Mouse (Mus musculus) CD4-positive, CD25-positive, alpha-beta regulatory T cell, adult 2 months (primary cell): ENCODE results near the gene Plekhm3.

Experiments used
- DNase-seq: peaks from one replicate; pipeline ENCODE4 v3.0.0-alpha.2; 2012; ENCODE audit warnings: low read depth, low spot score

Gene Plekhm3

DNA sequence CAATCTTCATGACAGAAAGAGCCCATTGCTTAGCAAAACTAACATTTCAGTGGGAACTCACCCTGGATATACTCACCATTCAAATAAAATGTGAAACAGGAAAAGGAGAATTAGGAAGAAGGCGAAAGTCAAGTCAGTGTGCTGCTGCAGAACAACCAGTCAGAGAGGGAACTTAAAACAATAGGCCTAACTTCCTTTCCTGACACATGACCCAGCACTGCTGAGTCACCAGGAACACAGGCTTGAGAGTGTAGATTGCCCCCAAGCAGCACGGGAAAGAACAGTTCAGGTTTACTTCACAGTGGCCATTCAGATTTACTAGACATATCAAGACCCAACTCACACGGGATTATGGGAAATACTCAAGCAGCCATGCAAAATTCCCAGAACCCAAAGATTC, 80.3 kb downstream of the Plekhm3 start:
- no peak for DNase-seq

DNA sequence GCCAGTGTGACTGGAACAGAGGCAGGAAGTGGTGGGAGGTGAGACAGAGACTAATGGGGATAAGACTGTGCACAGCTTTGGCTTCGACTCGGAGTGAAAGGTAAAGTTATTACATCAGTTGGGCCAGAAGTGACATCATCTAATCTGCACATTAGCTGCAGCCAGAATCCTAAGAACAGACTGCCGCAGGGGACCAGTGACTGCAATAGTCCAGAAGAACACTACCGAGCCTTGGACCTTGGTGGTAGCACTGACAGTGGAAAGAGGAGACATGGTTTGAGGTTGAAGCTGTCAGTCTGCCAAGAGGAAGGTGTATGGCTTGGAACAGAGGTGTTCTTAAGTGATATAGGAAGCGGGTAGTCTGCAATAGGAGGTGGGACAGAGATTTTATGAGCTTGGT, 80.9 kb downstream of the Plekhm3 start:
- no peak for DNase-seq

GRCm38 (mm10) chr1:64875156-64875555, 81.5 kb downstream of the Plekhm3 start:
- DNase-seq: no peak

- DNase-seq: no peak
Observed at GRCm38 (mm10) chr1:64871956-64872355, 84.7 kb downstream of the Plekhm3 start.

GRCm38 (mm10) chr1:64867684-64868083, 88.9 kb downstream of the Plekhm3 start:
- no peak for DNase-seq

GRCm38 (mm10) chr1:64866140-64866539, 90.5 kb downstream of the Plekhm3 start:
- no peak for DNase-seq

DNA sequence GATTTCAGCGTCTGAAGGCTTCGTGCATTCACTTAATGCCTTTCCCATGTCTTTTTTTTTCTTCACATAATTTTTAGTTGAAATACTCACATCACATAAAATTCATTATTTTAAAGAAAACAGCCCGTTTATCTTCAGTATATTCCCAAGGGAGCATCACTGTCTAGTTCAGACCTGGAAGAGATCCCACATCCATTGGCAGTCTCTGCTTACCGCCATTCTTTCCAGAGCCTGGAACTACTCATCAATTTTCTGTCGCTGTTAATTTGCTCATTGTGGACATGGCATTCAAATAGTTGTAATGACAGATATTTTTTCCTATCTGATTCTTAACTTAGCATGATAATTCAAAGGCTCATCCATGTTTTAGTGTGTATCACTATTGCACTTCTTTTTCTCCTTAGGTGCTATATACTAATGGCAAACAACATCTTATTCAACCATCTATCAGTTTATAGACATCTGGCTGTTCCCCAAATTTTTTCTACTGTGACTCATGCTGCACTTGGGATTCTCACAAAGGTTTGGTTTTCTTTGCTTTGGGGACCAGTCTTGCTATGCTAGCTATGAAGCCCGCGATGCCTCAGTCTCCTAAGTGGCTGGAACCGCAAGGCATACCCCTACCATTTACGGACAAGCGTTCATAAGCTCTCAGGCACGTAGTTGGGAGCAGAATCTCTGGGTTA, 96.2 kb downstream of the Plekhm3 start:
- no peak for DNase-seq

DNA sequence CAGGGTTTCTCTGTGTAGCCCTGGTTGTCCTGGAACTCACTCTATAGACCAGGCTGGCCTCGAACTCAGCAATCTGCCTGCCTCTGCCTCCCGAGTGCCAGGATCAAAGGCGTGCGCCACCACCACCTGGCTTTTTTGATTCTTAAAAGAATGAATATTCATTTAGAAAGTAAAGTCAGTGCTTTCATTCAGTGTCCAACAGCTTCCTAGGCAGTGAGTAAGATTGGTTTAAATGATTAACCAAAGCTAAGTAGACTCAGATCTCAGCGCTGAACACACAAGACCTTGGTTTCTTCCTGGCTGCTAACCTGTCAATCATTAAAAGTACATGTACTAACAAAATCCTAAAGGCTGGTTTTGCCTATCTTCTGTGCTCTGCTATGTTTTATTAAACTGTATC, 96.8 kb downstream of the Plekhm3 start:
- no peak for DNase-seq

- no peak for DNase-seq
Observed at GRCm38 (mm10) chr1:64854835-64855234, 101.8 kb downstream of the Plekhm3 start.

- DNase-seq: no peak
Observed at GRCm38 (mm10) chr1:64853738-64854730, 102.6 kb downstream of the Plekhm3 start.

- DNase-seq: no peak
Observed at GRCm38 (mm10) chr1:64853244-64853643, 103.4 kb downstream of the Plekhm3 start.

GRCm38 (mm10) chr1:64852272-64852671, 104.4 kb downstream of the Plekhm3 start:
- DNase-seq: no peak

DNA sequence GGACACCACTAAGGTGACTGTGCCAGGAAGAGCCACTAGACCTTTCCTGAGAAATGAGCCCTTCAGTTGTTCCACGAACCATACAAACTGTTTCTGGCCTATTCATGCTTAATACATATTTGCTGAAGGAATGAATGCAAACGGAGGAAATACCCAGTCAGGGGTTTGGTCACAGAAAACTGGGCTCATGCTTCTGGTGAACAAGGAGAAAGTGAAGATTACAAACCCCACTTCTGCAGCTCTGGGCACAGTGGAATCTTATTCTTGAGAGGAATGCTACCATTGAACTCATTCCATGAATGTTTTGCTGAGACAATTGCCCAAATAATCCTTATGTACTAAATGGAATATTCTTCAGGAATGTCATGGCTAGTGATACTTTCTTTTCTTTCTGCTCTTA, 106.3 kb downstream of the Plekhm3 start:
- DNase-seq: no peak

DNA sequence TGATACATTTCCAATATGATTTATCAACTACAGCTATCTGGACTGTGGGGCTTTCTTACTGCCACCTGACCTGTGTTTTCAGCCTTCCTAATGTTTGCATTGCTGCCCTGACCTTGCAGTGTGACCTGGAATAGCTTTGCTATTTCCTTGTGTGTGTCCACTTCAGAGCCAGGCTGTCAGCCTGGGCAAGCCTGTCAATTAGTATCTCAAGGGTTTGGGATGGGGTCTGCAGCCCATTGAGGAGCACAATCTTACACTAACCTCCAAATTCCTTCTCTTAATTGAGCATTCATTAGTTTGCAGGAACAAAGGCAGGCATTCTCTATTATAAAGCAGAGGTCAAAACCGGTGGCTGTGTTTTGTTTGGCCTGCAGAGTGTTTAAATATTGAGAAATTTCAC, 107.6 kb downstream of the Plekhm3 start:
- no peak for DNase-seq

- no peak for DNase-seq
Observed at GRCm38 (mm10) chr1:64848081-64848480, 108.5 kb downstream of the Plekhm3 start.

- DNase-seq: no peak
Observed at GRCm38 (mm10) chr1:64847565-64847964, 109.1 kb downstream of the Plekhm3 start.

DNA sequence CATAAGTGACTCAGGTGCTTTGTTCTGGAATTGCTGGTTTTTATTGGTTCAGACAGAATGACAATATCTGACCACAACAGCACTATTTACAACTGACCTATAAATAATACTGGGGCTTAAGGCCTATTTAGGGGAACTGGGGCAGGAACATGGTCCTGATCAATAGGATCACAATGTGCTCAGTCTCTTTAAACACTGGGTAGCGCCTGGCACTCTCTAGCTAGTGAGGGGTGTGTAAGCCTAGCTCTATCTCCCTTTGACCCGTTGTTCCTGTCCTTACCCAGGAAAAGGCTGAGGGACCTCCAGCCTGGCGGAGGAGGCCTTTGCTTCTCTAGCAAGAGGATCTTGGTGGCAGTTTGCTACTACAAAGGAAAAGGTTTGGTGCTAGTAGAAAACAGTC, 111.6 kb downstream of the Plekhm3 start:
- DNase-seq: no peak

- no peak for DNase-seq
Observed at GRCm38 (mm10) chr1:64843900-64844616, 112.6 kb downstream of the Plekhm3 start.

- no peak for DNase-seq
Observed at GRCm38 (mm10) chr1:64840930-64841329, 115.7 kb downstream of the Plekhm3 start.

- DNase-seq: no peak
Observed at GRCm38 (mm10) chr1:64836584-64836983, 120.0 kb downstream of the Plekhm3 start.

DNA sequence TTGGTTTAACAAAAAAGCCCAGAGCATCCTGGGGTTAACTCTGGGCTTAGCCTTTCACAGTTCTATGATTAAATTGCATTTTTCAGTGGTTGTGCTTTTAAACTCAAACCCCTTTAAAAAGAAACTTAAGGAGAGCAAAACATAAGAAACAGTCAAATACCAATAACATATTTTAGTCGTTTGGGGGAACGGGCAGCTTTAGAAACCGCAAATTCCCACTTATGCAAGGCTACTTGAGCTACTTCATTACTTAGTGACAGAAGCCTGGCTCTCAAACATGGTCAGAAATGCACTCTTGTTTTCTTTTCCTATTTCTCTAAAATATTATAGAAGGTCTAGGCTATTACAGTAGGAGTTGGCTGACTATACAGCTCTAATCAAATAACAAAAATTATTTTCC, 120.5 kb downstream of the Plekhm3 start:
- no peak for DNase-seq

GRCm38 (mm10) chr1:64831552-64831951, 125.1 kb downstream of the Plekhm3 start:
- DNase-seq: no peak
